Mouse (Mus musculus): Measurements from ENCODE around the gene Cuedc1. TPM values are rescaled to one million over a fixed set of nuclear protein-coding genes. Genes with fewer than 3 reads are reported as not detected.

Gene Cuedc1
- total RNA-seq, 2 experiments from 2014 or later, result 27.9 to 31.8 TPM

GRCm38 (mm10) chr11:88233528-88234427, 135.9 kb downstream of the Cuedc1 start:
- DNase-seq (ENCODE audit: low spot score in 2 of 2), result no peak

GRCm38 (mm10) chr11:88234789-88235188, 136.9 kb downstream of the Cuedc1 start:
- DNase-seq (ENCODE audit: low spot score in 2 of 2), result no peak

DNA sequence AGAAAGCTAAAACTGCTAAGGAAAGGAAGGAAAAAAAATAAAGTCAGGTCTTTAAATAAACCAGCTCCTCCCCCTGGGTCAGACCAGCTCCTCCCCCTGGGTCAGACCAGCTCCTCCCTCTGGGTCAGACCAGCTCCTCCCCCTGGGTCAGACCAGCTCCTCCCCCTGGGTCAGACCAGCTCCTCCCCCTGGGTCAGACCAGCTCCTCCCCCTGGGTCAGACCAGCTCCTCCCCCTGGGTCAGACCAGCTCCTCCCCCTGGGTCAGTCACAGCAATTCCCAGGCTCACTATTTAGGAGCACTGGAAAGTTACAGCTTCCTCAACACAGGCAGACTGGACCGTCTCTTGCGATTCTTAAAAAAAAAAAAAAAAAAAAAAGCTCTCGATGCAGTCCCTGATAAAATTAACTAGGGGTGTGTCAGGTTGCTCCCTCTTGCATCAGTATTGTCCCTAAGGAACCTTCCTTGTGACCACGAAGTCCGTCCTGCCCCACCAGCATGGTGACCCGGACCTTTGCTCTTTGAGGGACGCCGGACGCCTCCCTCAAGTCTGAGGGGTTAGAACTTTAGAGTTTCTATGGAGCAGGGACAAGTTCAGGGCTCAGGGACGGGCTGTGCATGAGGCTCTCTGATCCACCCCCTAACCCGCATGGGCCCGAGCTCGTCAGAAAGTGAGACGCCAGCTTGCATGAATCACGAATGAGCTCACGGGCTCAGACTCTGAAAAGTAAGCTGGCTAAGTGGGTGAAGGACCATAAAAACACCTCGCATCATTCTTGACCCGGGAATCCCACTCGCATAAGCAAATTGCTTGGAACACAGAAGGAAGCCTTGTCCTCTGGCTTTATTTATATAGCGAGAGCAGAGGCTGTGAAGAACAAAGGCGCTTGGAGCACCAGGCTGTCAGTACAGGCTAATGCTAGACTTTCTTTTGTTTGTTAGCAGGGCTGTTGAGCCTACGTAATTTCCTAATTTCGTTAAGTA, 137.7 kb downstream of the Cuedc1 start:
- DNase-seq (ENCODE audit: low spot score in 2 of 2), result no peak

GRCm38 (mm10) chr11:88240275-88240674, 142.4 kb downstream of the Cuedc1 start:
- DNase-seq (ENCODE audit: low spot score in 2 of 2), result no peak

GRCm38 (mm10) chr11:88240736-88241353, 143.0 kb downstream of the Cuedc1 start:
- no peak for DNase-seq (ENCODE audit: low spot score in 2 of 2)

GRCm38 (mm10) chr11:88241468-88242301, 143.8 kb downstream of the Cuedc1 start:
- no peak for DNase-seq (ENCODE audit: low spot score in 2 of 2)

Other genes with a start within 250 kb of the Cuedc1 start
- gene Mks1, start 244.8 kb upstream of the Cuedc1 start, total RNA-seq (2021), result 1 to 10 TPM; 5.6 TPM
- under 1 TPM in 1 of 2 experiments, not detected in 1; 0.41 TPM for gene Epx, start 222.5 kb upstream of the Cuedc1 start, total RNA-seq (2021)
- not detected for gene Olfr462, start 205.8 kb upstream of the Cuedc1 start, total RNA-seq (2021)
- gene Olfr463, start 200.7 kb upstream of the Cuedc1 start, total RNA-seq (2021), result not detected
- not detected for gene Olfr464, start 177.1 kb upstream of the Cuedc1 start, total RNA-seq (2021)
- gene Dynll2, start 110.5 kb upstream of the Cuedc1 start, total RNA-seq (2021), result 100 to 1,000 TPM; 484 to 500 TPM
- gene Srsf1, start 50.7 kb upstream of the Cuedc1 start, total RNA-seq (2021), result 100 to 1,000 TPM; 219 to 225 TPM
- gene Vezf1, start 29.8 kb upstream of the Cuedc1 start, total RNA-seq (2021), result 10 to 100 TPM; 23.2 to 24.7 TPM
- gene Mrps23, start 106.3 kb downstream of the Cuedc1 start, total RNA-seq (2021), result 10 to 100 TPM; 63.8 to 77.8 TPM
- gene Ccdc182, start 196.0 kb downstream of the Cuedc1 start, total RNA-seq (2021), result not detected